Mouse (Mus musculus) megakaryocyte, embryonic 14.5 days (primary cell): ENCODE data around the gene Otulin.

Experiments
- FLI1 ChIP-seq: IDR thresholded peaks from 2 replicates; pipeline ENCODE4 v1.6.1; 2012; ENCODE audit warnings: low read length, inconsistent platforms, mixed read lengths
- GATA1 ChIP-seq: IDR thresholded peaks from 3 replicates; pipeline ENCODE4 v1.6.1; 2012; ENCODE audit warnings: mixed read lengths, low read length, inconsistent platforms, borderline replicate concordance

DNA sequence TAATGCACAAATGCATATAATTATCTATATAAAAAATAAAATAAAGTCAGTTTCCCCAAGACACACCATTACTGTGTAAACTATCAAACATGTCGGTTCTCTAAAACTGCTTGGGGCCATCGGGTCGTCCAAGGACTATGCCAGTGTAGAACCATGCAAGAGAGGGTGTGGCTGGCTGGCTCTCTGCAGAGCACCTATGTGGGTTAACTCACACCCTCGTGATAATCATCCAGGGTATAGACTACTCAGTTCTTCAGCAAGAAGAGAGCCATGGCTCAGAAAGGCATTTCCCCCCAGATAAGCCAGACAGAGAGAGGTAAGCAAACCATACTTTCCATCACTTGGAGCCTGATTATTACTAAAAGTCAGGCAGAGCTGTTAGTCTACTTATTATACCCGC lies 28.6 kb upstream of the Otulin start:
- TF ChIP-seq GATA1 (no peak), FLI1 (no peak)
